Mouse (Mus musculus) liver, postnatal 0 days (tissue): ENCODE results near the gene Gse1. TPM values are rescaled to one million over a fixed set of nuclear protein-coding genes. Genes with fewer than 3 reads are reported as not detected.

Experiments used
- ATAC-seq: fragments of 200-750 bp; cut with Nextera tagmentation; 2 replicates; pipeline ENCODE4 v1.8.0; 2017; ENCODE audit warnings: mild to moderate bottlenecking, moderate library complexity
- DNase-seq: peaks from one replicate; pipeline ENCODE4 v3.0.0-alpha.2; 2016
- H3K27ac ChIP-seq: fragments of 300-500 bp; sonication (generic); 2 replicates; pipeline ENCODE4 v1.5.1; 2014; ENCODE audit warnings: antibody characterized with exemption, moderate library complexity, mild to moderate bottlenecking, low read depth
- H3K27me3 ChIP-seq: fragments of 300-500 bp; sonication (generic); 2 replicates; pipeline ENCODE4 v1.6.1; 2014; ENCODE audit warnings: low read length, control low read depth, mixed read lengths; ENCODE audit not compliant: insufficient read depth
- H3K36me3 ChIP-seq: fragments of 300-500 bp; sonication (generic); replicated peaks from 2 replicates; pipeline ENCODE4 v1.6.1; 2014; ENCODE audit warnings: mild to moderate bottlenecking, control low read depth, low read length, moderate library complexity, mixed read lengths; ENCODE audit not compliant: insufficient read depth
- H3K4me1 ChIP-seq: fragments of 300-500 bp; sonication (generic); 2 replicates; pipeline ENCODE4 v1.6.1; 2014; ENCODE audit warnings: antibody characterized with exemption, mild to moderate bottlenecking, control low read depth; ENCODE audit not compliant: insufficient read depth
- H3K4me2 ChIP-seq: fragments of 300-500 bp; sonication (generic); 2 replicates; pipeline ENCODE4 v1.6.1; 2014; ENCODE audit warnings: low read depth, mild to moderate bottlenecking, low read length, moderate library complexity, mixed read lengths
- H3K4me3 ChIP-seq: fragments of 300-500 bp; sonication (generic); 2 replicates; pipeline ENCODE4 v1.5.1; 2014; ENCODE audit warnings: low read depth, low read length
- H3K9ac ChIP-seq: fragments of 300-500 bp; sonication (generic); replicated peaks from 2 replicates; pipeline ENCODE4 v1.6.1; 2014; ENCODE audit warnings: mild to moderate bottlenecking, moderate library complexity
- H3K9me3 ChIP-seq: fragments of 300-500 bp; sonication (generic); 2 replicates; pipeline ENCODE4 v1.6.1; 2016; ENCODE audit warnings: mild to moderate bottlenecking, control low read depth, low read length, mixed read lengths
- CTCF ChIP-seq: sonication (generic); IDR thresholded peaks from 2 replicates; pipeline ENCODE4 v1.5.1; 2016; ENCODE audit warnings: antibody characterized with exemption, low read depth
- EP300 ChIP-seq: IDR thresholded peaks from 2 replicates; pipeline ENCODE4 v1.6.1; 2016; ENCODE audit warnings: antibody characterized with exemption, low read depth, mild to moderate bottlenecking
- WGBS: fragments of 180-500 bp; shearing (Covaris S2); extraction: QIAGEN DNeasy Blood & Tissue Kit; methylation state at CpG from one replicate; pipeline ENCODE4 v1.1.7; 2014; ENCODE audit not compliant: insufficient replicate concordance; 5-methylcytosine and 5-hydroxymethylcytosine counted together
- polyA plus RNA-seq: library from polyadenylated mRNA; unstranded; fragments of >200 nt; fragmentation: Nextera tagmentation; extraction: Ambion mirVana; gene quantifications from 2 replicates; pipeline ENCODE4 v1.2.1, GENCODE M21; 2015

Gse1 gene
- polyA plus RNA-seq, 1 experiment from 2014 or later: 7.7 TPM

GRCm38 (mm10) chr8:120511737-120512136 is 283.5 kb downstream of the Gse1 start:
- Histone ChIP-seq H3K9ac (no peak overlapping the region), H3K27me3 (no peaks in the 10 kb centered on the region), H3K9me3 (no peaks in the 10 kb centered on the region), H3K36me3 (no peaks in the 10 kb centered on the region), H3K4me3 (no peak overlapping the region), H3K4me2 (no peak overlapping the region), H3K4me1 (peaks cover 24% of the 10 kb centered on the region), H3K27ac (no peak overlapping the region)
- WGBS: 65% methylated on average over 8 of the region's 8 CpGs
- ATAC-seq (no peak), DNase-seq (no peak)
- TF ChIP-seq CTCF (no peak), EP300 (no peak)

- Histone ChIP-seq H3K9me3 (no peaks in the 10 kb centered on the region), H3K4me1 (peaks cover 24% of the 10 kb centered on the region), H3K9ac (no peak overlapping the region), H3K27ac (no peak overlapping the region), H3K4me3 (no peak overlapping the region), H3K36me3 (no peaks in the 10 kb centered on the region), H3K4me2 (no peak overlapping the region), H3K27me3 (no peaks in the 10 kb centered on the region)
- 78% methylated on average over 11 of the region's 11 CpGs for WGBS
- ATAC-seq: no peak
- no peak for DNase-seq
- TF ChIP-seq EP300 (no peak), CTCF (no peak)
Observed at GRCm38 (mm10) chr8:120512326-120512725, 284.1 kb downstream of the Gse1 start.

GRCm38 (mm10) chr8:120513145-120513544 is 284.9 kb downstream of the Gse1 start:
- Histone ChIP-seq H3K27ac (no peak overlapping the region), H3K4me2 (no peak overlapping the region), H3K9ac (no peak overlapping the region), H3K36me3 (no peaks in the 10 kb centered on the region), H3K4me1 (peaks cover 24% of the 10 kb centered on the region), H3K9me3 (no peaks in the 10 kb centered on the region), H3K27me3 (no peaks in the 10 kb centered on the region), H3K4me3 (no peak overlapping the region)
- ATAC-seq: no peak
- WGBS: 69% methylated on average over 6 of the region's 6 CpGs
- DNase-seq: no peak
- TF ChIP-seq EP300: no peak
- TF ChIP-seq CTCF: no peak

- Histone ChIP-seq H3K4me2 (no peak overlapping the region), H3K27ac (no peak overlapping the region)
Observed at GRCm38 (mm10) chr8:120513638-120514461, 285.6 kb downstream of the Gse1 start.

GRCm38 (mm10) chr8:120515214-120515613 is 287.0 kb downstream of the Gse1 start:
- Histone ChIP-seq H3K9ac (no peak overlapping the region), H3K27me3 (no peaks in the 10 kb centered on the region), H3K36me3 (no peaks in the 10 kb centered on the region), H3K4me1 (peaks cover 8% of the 10 kb centered on the region), H3K9me3 (no peaks in the 10 kb centered on the region), H3K4me2 (no peak overlapping the region), H3K4me3 (no peak overlapping the region), H3K27ac (no peak overlapping the region)
- DNase-seq (no peak), ATAC-seq (no peak)
- TF ChIP-seq CTCF (no peak), EP300 (no peak)
- WGBS: 83% methylated on average over 2 of the region's 2 CpGs

More at GRCm38 (mm10) chr8:120513638-120514461, 285.6 kb downstream of the Gse1 start:
- Histone ChIP-seq H3K27me3 (no peaks in the 10 kb centered on the region), H3K9me3 (no peaks in the 10 kb centered on the region), H3K4me1 (peaks cover 21% of the 10 kb centered on the region), H3K36me3 (no peaks in the 10 kb centered on the region), H3K9ac (no peak overlapping the region), H3K4me3 (no peak overlapping the region)
- TF ChIP-seq CTCF (no peak), EP300 (no peak)
- no peak for ATAC-seq
- no peak for DNase-seq
- WGBS: 78% methylated on average over 26 of the region's 26 CpGs

- 83% methylated on average over 6 of the region's 6 CpGs for WGBS
- H3K9me3 ChIP-seq: no peaks in the 10 kb centered on the region
- H3K27ac ChIP-seq: no peak overlapping the region
- DNase-seq (no peak), ATAC-seq (no peak)
- H3K36me3 ChIP-seq: no peaks in the 10 kb centered on the region
- no peak for TF ChIP-seq EP300
- no peak for TF ChIP-seq CTCF
- no peak overlapping the region for H3K4me2 ChIP-seq
- H3K9ac ChIP-seq: no peak overlapping the region
- peaks cover 6% of the 10 kb centered on the region for H3K4me1 ChIP-seq
- no peaks in the 10 kb centered on the region for H3K27me3 ChIP-seq
- H3K4me3 ChIP-seq: no peak overlapping the region
Observed at GRCm38 (mm10) chr8:120515650-120516049, 287.4 kb downstream of the Gse1 start.
